Mouse (Mus musculus): ENCODE measurements around the gene Olfr895.

Olfr895 gene

GRCm38 (mm10) chr9:38267551-38267950, at the start of gene Olfr895:
Gene Olfr895 (plus strand): TSS chr9:38267851.
- no peak for DNase-seq (ENCODE audit: low read depth)

DNA sequence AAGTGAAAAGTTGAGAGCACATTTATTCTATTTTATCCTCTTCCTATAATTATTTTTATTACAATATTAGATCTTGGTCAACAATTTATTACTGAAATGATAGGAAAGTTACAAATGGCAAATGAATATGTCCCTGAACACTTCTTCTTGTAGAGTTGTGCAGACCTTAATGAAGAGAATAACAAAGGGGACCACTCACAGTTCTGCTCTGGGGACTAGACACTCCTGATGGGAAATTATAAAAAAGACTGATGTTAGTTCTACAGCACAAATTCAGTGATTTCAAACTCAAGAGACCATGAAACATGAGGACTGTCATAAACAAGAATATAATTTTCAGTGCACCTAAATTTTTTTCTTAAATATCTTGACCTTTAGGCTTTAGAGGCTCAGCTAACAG, 15.2 kb upstream of the Olfr895 start, which contains the start of gene Olfr143:
Olfr143 (plus strand) TSS at position 301 of the 400 bp plus-strand sequence.
- DNase-seq (ENCODE audit: low read depth): no peak

DNA sequence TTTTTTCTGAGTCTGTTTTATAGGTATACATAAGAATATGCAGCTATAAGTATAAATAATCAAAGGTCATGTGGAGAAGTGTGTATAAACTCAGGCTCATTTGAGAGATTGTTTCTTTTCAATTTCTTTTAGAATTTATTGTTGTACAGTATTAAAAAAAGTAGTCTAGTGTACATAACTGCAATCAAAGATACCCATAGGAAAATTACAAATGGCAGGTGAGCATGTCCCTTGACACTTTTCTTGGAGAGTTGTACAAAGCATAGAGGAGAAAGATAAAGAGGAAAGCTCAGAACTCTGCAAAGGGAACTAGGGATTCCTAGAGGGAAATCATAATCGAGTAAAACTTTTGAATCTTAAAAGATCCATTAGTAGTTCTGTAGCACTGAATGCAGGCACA, 23.2 kb downstream of the Olfr895 start, which contains the start of gene Olfr896-ps1:
Olfr896-ps1 (plus strand) TSS at position 301 of the 400 bp plus-strand sequence.
- DNase-seq (ENCODE audit: low read depth): no peak
